Mouse (Mus musculus): ENCODE results near the gene Crispld2. TPM values are rescaled to one million over a fixed set of nuclear protein-coding genes. Genes with fewer than 3 reads are reported as not detected.

The Crispld2 gene
- polyA plus RNA-seq, 1 experiment: 2.1 TPM

DNA sequence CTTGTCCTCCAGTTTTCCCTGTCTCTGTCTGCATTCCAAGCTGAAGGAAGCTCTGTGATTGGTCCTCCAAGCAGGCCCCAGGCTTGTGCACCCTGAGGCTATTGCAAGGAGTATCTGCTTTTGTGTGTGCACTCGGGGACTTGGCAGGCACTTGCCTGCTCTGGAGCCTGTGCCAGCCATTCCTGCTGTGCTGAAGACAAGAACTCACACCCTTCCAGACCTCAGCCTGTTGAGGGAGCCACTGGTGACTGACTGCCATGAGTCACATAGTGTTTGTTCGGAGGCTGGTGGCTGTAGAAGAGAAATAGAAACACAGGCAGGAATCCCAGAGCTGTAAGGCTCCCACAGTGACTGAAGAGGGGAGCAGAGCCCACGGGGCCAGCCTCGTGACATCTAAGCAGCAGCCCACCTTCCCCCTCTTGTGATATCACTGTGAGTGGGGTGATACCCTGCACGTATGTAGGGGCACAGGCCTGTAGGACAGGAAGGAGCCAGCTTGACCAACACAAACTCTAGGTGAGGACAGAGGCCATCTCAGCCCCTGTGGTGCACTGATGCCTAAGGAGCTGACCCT, 31.6 kb upstream of the Crispld2 start:
- Histone ChIP-seq H3K4me3 (ENCODE audit: insufficient read depth, low read length) (no peak overlapping the region), H3K4me1 (ENCODE audit: control insufficient read depth, insufficient read depth, low read length) (peaks cover 3% of the 10 kb centered on the region), H3K27ac (ENCODE audit: insufficient read depth, low read length) (no peak overlapping the region)
- no peak for TF ChIP-seq POLR2A (IDR thresholded peaks at IDR 0.05; ENCODE audit: extremely low read depth, insufficient read depth, low read length)
- no peak for TF ChIP-seq CTCF (IDR thresholded peaks at IDR 0.05; ENCODE audit: extremely low read depth, insufficient read depth, low read length)

- Histone ChIP-seq H3K27ac (ENCODE audit: insufficient read depth, low read length) (no peak overlapping the region), H3K4me1 (ENCODE audit: control insufficient read depth, insufficient read depth, low read length) (peaks cover 3% of the 10 kb centered on the region), H3K4me3 (ENCODE audit: insufficient read depth, low read length) (no peak overlapping the region)
- TF ChIP-seq CTCF (IDR thresholded peaks at IDR 0.05; ENCODE audit: extremely low read depth, insufficient read depth, low read length) (no peak), POLR2A (IDR thresholded peaks at IDR 0.05; ENCODE audit: extremely low read depth, insufficient read depth, low read length) (no peak)
Observed at GRCm38 (mm10) chr8:119964859-119965258, 27.4 kb upstream of the Crispld2 start.

- Histone ChIP-seq H3K27ac (ENCODE audit: insufficient read depth, low read length) (no peak overlapping the region), H3K4me1 (ENCODE audit: control insufficient read depth, insufficient read depth, low read length) (no peaks in the 10 kb centered on the region), H3K4me3 (ENCODE audit: insufficient read depth, low read length) (no peak overlapping the region)
- TF ChIP-seq CTCF (IDR thresholded peaks at IDR 0.05; ENCODE audit: extremely low read depth, insufficient read depth, low read length) (no peak), POLR2A (IDR thresholded peaks at IDR 0.05; ENCODE audit: extremely low read depth, insufficient read depth, low read length) (no peak)
Observed at GRCm38 (mm10) chr8:119967435-119967834, 24.8 kb upstream of the Crispld2 start.

DNA sequence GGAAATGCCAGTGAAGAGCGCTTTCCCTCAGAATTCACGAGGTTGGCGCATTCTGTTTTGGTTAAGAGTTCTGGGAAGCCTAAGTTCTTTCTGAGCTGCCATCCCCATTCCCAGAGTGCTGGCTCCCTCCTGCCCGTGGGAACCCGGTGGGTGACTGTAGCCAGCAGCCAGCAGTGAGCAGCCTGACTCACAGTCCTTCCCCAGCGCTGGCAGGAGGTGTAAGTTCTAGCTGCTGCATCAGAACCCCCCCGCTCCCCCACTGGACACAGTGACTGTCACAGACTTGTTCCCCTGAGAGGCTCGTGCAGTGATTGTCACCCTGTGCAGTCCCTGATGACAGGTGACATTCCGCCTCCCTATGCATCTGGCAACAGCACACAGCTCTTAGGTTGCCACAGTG, 22.1 kb upstream of the Crispld2 start:
- TF ChIP-seq POLR2A (IDR thresholded peaks at IDR 0.05; ENCODE audit: extremely low read depth, insufficient read depth, low read length) (no peak), CTCF (IDR thresholded peaks at IDR 0.05; ENCODE audit: extremely low read depth, insufficient read depth, low read length) (no peak)
- Histone ChIP-seq H3K4me3 (ENCODE audit: insufficient read depth, low read length) (no peak overlapping the region), H3K27ac (ENCODE audit: insufficient read depth, low read length) (no peak overlapping the region), H3K4me1 (ENCODE audit: control insufficient read depth, insufficient read depth, low read length) (no peaks in the 10 kb centered on the region)

DNA sequence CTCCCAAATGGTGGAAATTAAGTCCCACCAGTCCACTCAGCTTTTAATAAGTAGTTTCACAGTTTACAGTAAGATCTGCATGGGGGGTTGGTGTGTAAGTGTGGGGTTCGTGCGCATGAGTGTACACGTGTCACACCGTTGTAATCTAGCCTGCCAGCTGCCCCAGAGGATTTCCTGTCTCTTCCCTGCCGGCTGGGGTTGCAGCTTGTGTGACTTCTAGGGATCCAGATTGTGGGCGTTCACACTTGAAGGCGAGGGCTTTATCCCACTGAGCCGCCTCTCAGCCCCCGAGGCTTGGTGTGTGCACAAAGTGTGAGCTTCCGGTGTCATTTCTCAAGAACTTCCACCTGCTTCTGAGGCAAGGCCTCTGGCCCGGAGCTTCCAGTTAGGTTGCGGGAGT, 19.7 kb upstream of the Crispld2 start:
- H3K4me1 ChIP-seq (ENCODE audit: control insufficient read depth, insufficient read depth, low read length): no peaks in the 10 kb centered on the region
- no peak for TF ChIP-seq CTCF (IDR thresholded peaks at IDR 0.05; ENCODE audit: extremely low read depth, insufficient read depth, low read length)
- no peak for TF ChIP-seq POLR2A (IDR thresholded peaks at IDR 0.05; ENCODE audit: extremely low read depth, insufficient read depth, low read length)
- H3K4me3 ChIP-seq (ENCODE audit: insufficient read depth, low read length): no peak overlapping the region
- H3K27ac ChIP-seq (ENCODE audit: insufficient read depth, low read length): no peak overlapping the region

GRCm38 (mm10) chr8:119978770-119979381, 13.4 kb upstream of the Crispld2 start:
- Histone ChIP-seq H3K4me3 (ENCODE audit: insufficient read depth, low read length) (no peak overlapping the region), H3K4me1 (ENCODE audit: control insufficient read depth, insufficient read depth, low read length) (no peaks in the 10 kb centered on the region), H3K27ac (ENCODE audit: insufficient read depth, low read length) (no peak overlapping the region)
- TF ChIP-seq CTCF (IDR thresholded peaks at IDR 0.05; ENCODE audit: extremely low read depth, insufficient read depth, low read length) (no peak), POLR2A (IDR thresholded peaks at IDR 0.05; ENCODE audit: extremely low read depth, insufficient read depth, low read length) (no peak)

- Histone ChIP-seq H3K4me1 (ENCODE audit: control insufficient read depth, insufficient read depth, low read length) (no peaks in the 10 kb centered on the region), H3K27ac (ENCODE audit: insufficient read depth, low read length) (no peak overlapping the region), H3K4me3 (ENCODE audit: insufficient read depth, low read length) (no peak overlapping the region)
- TF ChIP-seq POLR2A (IDR thresholded peaks at IDR 0.05; ENCODE audit: extremely low read depth, insufficient read depth, low read length): no peak
Observed at GRCm38 (mm10) chr8:119981253-119981652, 11.0 kb upstream of the Crispld2 start.

GRCm38 (mm10) chr8:119984085-119984484, 8.2 kb upstream of the Crispld2 start:
- no peak overlapping the region for H3K27ac ChIP-seq (ENCODE audit: insufficient read depth, low read length)
- TF ChIP-seq CTCF (IDR thresholded peaks at IDR 0.05; ENCODE audit: extremely low read depth, insufficient read depth, low read length) (no peak), POLR2A (IDR thresholded peaks at IDR 0.05; ENCODE audit: extremely low read depth, insufficient read depth, low read length) (no peak)
- no peak overlapping the region for H3K4me3 ChIP-seq (ENCODE audit: insufficient read depth, low read length)
- 0 out of 2 replicates have a peak, but pooled peaks cover 1% of the 10 kb centered on the region for H3K4me1 ChIP-seq (ENCODE audit: control insufficient read depth, insufficient read depth, low read length)

GRCm38 (mm10) chr8:119986174-119986573, 6.1 kb upstream of the Crispld2 start:
- H3K4me1 ChIP-seq (ENCODE audit: control insufficient read depth, insufficient read depth, low read length): 0 out of 2 replicates have a peak, but pooled peaks cover 1% of the 10 kb centered on the region
- TF ChIP-seq CTCF (IDR thresholded peaks at IDR 0.05; ENCODE audit: extremely low read depth, insufficient read depth, low read length) (no peak), POLR2A (IDR thresholded peaks at IDR 0.05; ENCODE audit: extremely low read depth, insufficient read depth, low read length) (no peak)
- H3K27ac ChIP-seq (ENCODE audit: insufficient read depth, low read length): no peak overlapping the region
- no peak overlapping the region for H3K4me3 ChIP-seq (ENCODE audit: insufficient read depth, low read length)

GRCm38 (mm10) chr8:119988087-119988486, 4.2 kb upstream of the Crispld2 start:
- Histone ChIP-seq H3K4me3 (ENCODE audit: insufficient read depth, low read length) (no peak overlapping the region), H3K27ac (ENCODE audit: insufficient read depth, low read length) (no peak overlapping the region), H3K4me1 (ENCODE audit: control insufficient read depth, insufficient read depth, low read length) (0 out of 2 replicates have a peak, but pooled peaks cover 1% of the 10 kb centered on the region)
- TF ChIP-seq CTCF (IDR thresholded peaks at IDR 0.05; ENCODE audit: extremely low read depth, insufficient read depth, low read length): no peak
- TF ChIP-seq POLR2A (IDR thresholded peaks at IDR 0.05; ENCODE audit: extremely low read depth, insufficient read depth, low read length): no peak

All from cortical plate, adult 2 months (tissue).